21 mouse cellular contexts compared by ENCODE assay signal in genomic region chr1:59174514-59175373, GRCm38 (mm10). TPM values are rescaled to one million over a fixed set of nuclear protein-coding genes. Genes with fewer than 3 reads are reported as not detected.
DNase-seq lines count a peak whose midpoint lies in the region; ATAC-seq and TF ChIP-seq lines count a peak whose summit lies in the region.
"Had no signal": no experiment of that assay in that cellular context is flagged by ENCODE, and none has a peak within 500 bp of the region (broad histone marks: within the 10 kb centered on the region; RNA-seq: fewer than 3 reads in every experiment).

No protein-coding gene starts in this region.

- no peak overlapping the region for H3K4me2 ChIP-seq in liver, embryonic 12.5 days
- H3K4me2 ChIP-seq in liver, embryonic 16.5 days (ENCODE audit: low read depth, low read length) = no peak overlapping the region
- H3K4me2 ChIP-seq: embryonic facial prominence, embryonic 15.5 days; hindbrain, embryonic 12.5 days had no signal

- peak; percentile 69 for ATAC-seq in liver, embryonic 12.5 days
- peak; percentile 91 for ATAC-seq in liver, embryonic 16.5 days (ENCODE audit: low read depth)
- ATAC-seq: forebrain, embryonic 14.5 days; hindbrain, embryonic 16.5 days had no signal

- H3K4me1 ChIP-seq in thymus, adult 2 months (replicated peaks; ENCODE audit: control insufficient read depth, insufficient read depth, low read length) = peaks cover 39% of the 10 kb centered on the region
- H3K4me1 ChIP-seq in liver, embryonic 12.5 days = peaks cover 33% of the 10 kb centered on the region
- H3K4me1 ChIP-seq in liver, embryonic 16.5 days (ENCODE audit: control insufficient read depth, low read depth, low read length) = peaks cover 11% of the 10 kb centered on the region
- H3K4me1 ChIP-seq: embryonic facial prominence, embryonic 15.5 days; forebrain, embryonic 10.5 days; hindbrain, embryonic 12.5 days had no signal

- H3K9ac ChIP-seq in liver, embryonic 12.5 days = no peak overlapping the region
- H3K9ac ChIP-seq in liver, embryonic 16.5 days (ENCODE audit: low read depth, low read length) = no peak overlapping the region
- H3K9ac ChIP-seq: embryonic facial prominence, embryonic 15.5 days; hindbrain, embryonic 12.5 days had no signal

- H3K36me3 ChIP-seq in thymus, adult 2 months (ENCODE audit: control insufficient read depth, insufficient read depth, low read length) = peaks cover 18% of the 10 kb centered on the region
- H3K36me3 ChIP-seq in liver, embryonic 12.5 days = peaks cover 36% of the 10 kb centered on the region
- peaks cover 5% of the 10 kb centered on the region for H3K36me3 ChIP-seq in liver, embryonic 16.5 days (ENCODE audit: control insufficient read depth, insufficient read depth)

- no peak for TF ChIP-seq POLR2A in thymus, adult 2 months (IDR thresholded peaks at IDR 0.05; ENCODE audit: control insufficient read depth, extremely low read depth, insufficient read depth, low read length, poor library complexity)

- no peaks in the 10 kb centered on the region for H3K27me3 ChIP-seq in thymus, adult 2 months (ENCODE audit: control insufficient read depth, insufficient read depth, low read length)
- H3K27me3 ChIP-seq in liver, embryonic 12.5 days (replicated peaks) = no peaks in the 10 kb centered on the region
- H3K27me3 ChIP-seq in liver, embryonic 16.5 days (ENCODE audit: control insufficient read depth, insufficient read depth, low read depth, low read length) = no peaks in the 10 kb centered on the region
- H3K27me3 ChIP-seq: embryonic facial prominence, embryonic 15.5 days; hindbrain, embryonic 12.5 days had no signal

- DNase-seq in thymus, adult 2 months = no peak
- DNase-seq in thymus, postnatal 0 days (ENCODE audit: low spot score) = no peak
- no peak for DNase-seq in frontal cortex, adult 2 months (ENCODE audit: extremely low spot score in 1 of 2, low spot score in 1 of 2)
- DNase-seq in layer of hippocampus, postnatal 14 days (ENCODE audit: low spot score in 2 of 2) = no peak
- DNase-seq: adrenal gland, adult 2 months; adrenal gland, postnatal 25 days; cerebellum, adult 8-10 months; cerebellum, postnatal 14 days; embryo, embryonic 11 days; gastrocnemius, postnatal 25 days; heart, postnatal 10 days; heart, postnatal 4 days had no signal

- 55% methylated on average over 10 of the region's 10 CpGs for WGBS in thymus, adult 2 months
- WGBS in liver, embryonic 12.5 days (ENCODE audit: insufficient replicate concordance) = 47% methylated on average over 10 of the region's 10 CpGs
- 47% methylated on average over 10 of the region's 10 CpGs for WGBS in liver, embryonic 16.5 days (ENCODE audit: insufficient replicate concordance)

- no peaks in the 10 kb centered on the region for H3K9me3 ChIP-seq in liver, embryonic 12.5 days (replicated peaks)
- H3K9me3 ChIP-seq in liver, embryonic 16.5 days (replicated peaks; ENCODE audit: control insufficient read depth, low read length) = no peaks in the 10 kb centered on the region; the same call in 1 of the 2 replicates
- H3K9me3 ChIP-seq: embryonic facial prominence, embryonic 15.5 days; forebrain, embryonic 10.5 days; heart, embryonic 10.5 days; hindbrain, embryonic 12.5 days had no signal

- TF ChIP-seq CTCF in thymus, adult 2 months (IDR thresholded peaks at IDR 0.05; ENCODE audit: borderline replicate concordance, control insufficient read depth, extremely low read depth, insufficient read depth, low read length, poor library complexity) = no peak

- peak overlapping the region; percentile 25; the same call in 1 of the 2 replicates for H3K27ac ChIP-seq in thymus, adult 2 months (ENCODE audit: control insufficient read depth, insufficient read depth, low read length)
- peak overlapping the region; percentile 23; the same call in 1 of the 2 replicates for H3K27ac ChIP-seq in liver, embryonic 12.5 days
- peak overlapping the region; percentile 69 for H3K27ac ChIP-seq in liver, embryonic 16.5 days (ENCODE audit: low read length)
- H3K27ac ChIP-seq: embryonic facial prominence, embryonic 15.5 days; forebrain, embryonic 10.5 days; heart, embryonic 10.5 days; hindbrain, embryonic 12.5 days had no signal

- H3K4me3 ChIP-seq in thymus, adult 2 months (ENCODE audit: control insufficient read depth, insufficient read depth, low read length) = no peak overlapping the region
- no peak overlapping the region for H3K4me3 ChIP-seq in liver, embryonic 12.5 days
- H3K4me3 ChIP-seq in liver, embryonic 16.5 days (ENCODE audit: low read depth, low read length) = no peak overlapping the region
- H3K4me3 ChIP-seq: embryonic facial prominence, embryonic 15.5 days; erythroblast, embryonic 14.5 days; forebrain, embryonic 10.5 days; heart, embryonic 10.5 days; hindbrain, embryonic 12.5 days had no signal

RNA-seq across cellular contexts. Expression of gene Mpp4, which starts 11.6 kb away (rescaled TPM):
- polyA plus RNA-seq in thymus, adult 2 months (2012; rRNA removed) = 9.8 and 11.5 TPM in 2 replicates
- polyA plus RNA-seq in thymus, postnatal 0 days (2015; fragmentation: Nextera tagmentation; extraction: Ambion mirVana) = 4.8 and 6.2 TPM in 2 replicates
- 0.25 and 0.45 TPM in 2 replicates for polyA plus RNA-seq in liver, embryonic 12.5 days (2016; fragmentation: Nextera tagmentation; extraction: Ambion mirVana)
- 0.18 and 0.44 TPM in 2 replicates for polyA plus RNA-seq in liver, embryonic 16.5 days (2015; fragmentation: Nextera tagmentation; extraction: Ambion mirVana)
- 1.5 and 2.5 TPM in 2 replicates for polyA plus RNA-seq in frontal cortex, adult 2 months (2012; rRNA removed)
- total RNA-seq in layer of hippocampus, postnatal 14 days (2021) = 1 to 10 TPM; 1.1 to 1.4 TPM
- total RNA-seq: adrenal gland, postnatal 25 days had no signal

RNA-seq across cellular contexts. Expression of gene Tmem237, which starts 54.5 kb away (rescaled TPM):
- 2.3 and 3.6 TPM in 2 replicates for polyA plus RNA-seq in thymus, adult 2 months (2012; rRNA removed)
- 12.2 and 14.4 TPM in 2 replicates for polyA plus RNA-seq in thymus, postnatal 0 days (2015; fragmentation: Nextera tagmentation; extraction: Ambion mirVana)
- 10.4 and 11.5 TPM in 2 replicates for polyA plus RNA-seq in liver, embryonic 12.5 days (2016; fragmentation: Nextera tagmentation; extraction: Ambion mirVana)
- polyA plus RNA-seq in liver, embryonic 16.5 days (2015; fragmentation: Nextera tagmentation; extraction: Ambion mirVana) = 5.0 and 5.9 TPM in 2 replicates
- 25.8 and 34.6 TPM in 2 replicates for polyA plus RNA-seq in frontal cortex, adult 2 months (2012; rRNA removed)
- total RNA-seq in layer of hippocampus, postnatal 14 days (2021) = 10 to 100 TPM; 28.3 to 29.5 TPM
